Mouse (Mus musculus): Measurements from ENCODE around the gene Ablim2.

DNA sequence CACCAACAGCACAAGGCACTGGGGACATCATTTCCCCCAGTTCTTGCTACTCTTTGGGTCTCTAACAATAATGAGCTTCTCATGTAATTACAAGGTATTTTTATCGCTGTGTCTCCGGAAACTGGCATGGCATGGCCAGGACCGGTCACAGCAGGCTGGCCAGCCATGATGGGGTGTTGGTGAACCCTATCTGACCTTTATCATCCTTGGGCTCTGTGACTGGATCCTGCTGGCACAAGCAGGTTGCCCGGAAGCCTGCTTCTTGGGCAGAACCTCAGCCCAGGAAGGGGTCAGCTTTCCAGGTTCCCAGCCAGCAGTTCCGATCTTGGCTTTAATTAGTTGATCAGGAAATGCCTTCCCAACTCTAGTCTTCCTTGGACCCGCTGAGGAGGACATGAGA is 31.0 kb downstream of the Ablim2 start:
- TF ChIP-seq CTCF (IDR thresholded peaks at IDR 0.05; ENCODE audit: extremely low read depth, insufficient read depth, insufficient read length, insufficient replicate concordance) (no peak), POLR2A (IDR thresholded peaks at IDR 0.05; ENCODE audit: low read depth, low read length) (no peak)

Data from spleen, adult 2 months (tissue).